Mouse (Mus musculus): ENCODE data around the gene Slc23a4. TPM values are rescaled to one million over a fixed set of nuclear protein-coding genes. Genes with fewer than 3 reads are reported as not detected.

Slc23a4 gene
- 0.48 and 0.78 TPM in 2 replicates for polyA plus RNA-seq (2014; fragmentation: Nextera tagmentation; extraction: Ambion mirVana)

DNA sequence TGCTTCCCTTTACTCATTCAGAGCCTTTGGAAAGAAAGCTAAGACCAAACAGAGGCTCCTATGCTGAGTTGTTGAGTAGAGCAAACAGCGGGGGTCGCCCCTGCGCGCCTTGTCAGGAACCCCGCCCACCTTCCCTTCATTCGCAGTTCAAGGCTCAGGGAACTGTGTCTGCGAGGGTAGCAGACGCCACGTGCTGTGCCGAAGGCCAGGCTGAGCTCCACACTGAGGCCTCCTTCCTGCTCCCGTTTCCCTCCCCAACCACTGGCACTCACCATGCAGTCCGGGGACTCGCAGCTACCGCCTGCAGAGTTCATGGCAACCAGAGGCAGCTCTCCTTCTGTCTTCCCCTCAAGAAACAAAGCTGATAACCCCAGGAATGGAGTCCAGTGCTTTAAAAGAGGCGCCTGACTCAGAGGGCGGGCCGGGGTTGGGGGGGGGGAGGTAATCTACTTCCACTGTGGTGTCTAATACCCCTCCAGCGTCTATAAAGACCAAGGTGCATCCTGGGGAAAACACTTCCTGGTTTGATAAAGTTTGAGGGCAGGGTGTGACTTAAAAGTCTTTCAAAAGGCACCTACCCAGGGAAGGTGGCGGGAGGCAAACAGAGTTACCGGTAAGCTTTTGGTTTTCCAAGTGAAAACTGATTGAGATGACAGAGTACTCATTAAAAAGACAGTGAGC, at the start of gene Slc23a4:
TSS of gene Slc23a4 (minus strand) at position 324 of the 681 bp plus-strand sequence.
- DNase-seq (ENCODE audit: low spot score) (no peak), ATAC-seq (ENCODE audit: low FRiP score) (0 out of 2 replicates have a peak, but pooled peaks have one; percentile 17)
- Histone ChIP-seq H3K4me2 (replicated peaks) (peak within 1 kb of the TSS; percentile 41), H3K9ac (no peak within 1 kb of the TSS), H3K4me3 (replicated peaks; ENCODE audit: low read length) (no peak within 1 kb of the TSS), H3K27me3 (ENCODE audit: control insufficient read depth, insufficient read depth, low read length) (no peaks in the 10 kb centered on the region), H3K36me3 (replicated peaks; ENCODE audit: control insufficient read depth, insufficient read depth) (no peaks in the 10 kb centered on the region), H3K4me1 (replicated peaks; ENCODE audit: control insufficient read depth, insufficient read depth, low read length) (peaks cover 8% of the 10 kb centered on the region), H3K27ac (no peak within 1 kb of the TSS), H3K9me3 (ENCODE audit: control insufficient read depth, low read length) (no peaks in the 10 kb centered on the region)
- WGBS: 5% methylated on average over 20 of the region's 20 CpGs

DNA sequence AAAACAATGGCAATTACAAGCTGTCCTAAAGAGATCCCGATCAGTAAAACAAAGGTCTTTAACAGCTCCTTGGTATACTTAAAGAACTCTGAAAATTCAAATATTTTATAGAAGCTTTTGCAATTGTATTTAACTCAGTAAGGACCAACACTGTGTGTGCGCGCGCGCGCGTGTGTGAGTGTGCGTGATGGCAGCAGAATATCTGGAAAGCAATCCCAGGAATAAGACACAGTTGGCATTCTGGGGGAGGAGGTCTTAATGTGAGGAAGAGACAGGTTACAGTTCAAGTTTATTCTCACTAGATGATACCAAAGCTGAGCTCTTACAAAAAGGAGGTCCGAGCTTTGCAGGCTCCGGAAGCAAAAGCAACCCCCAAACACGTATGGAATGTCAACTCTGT, 45.1 kb upstream of the Slc23a4 start:
- Histone ChIP-seq H3K9me3 (ENCODE audit: control insufficient read depth, low read length) (no peaks in the 10 kb centered on the region), H3K9ac (no peak overlapping the region), H3K27me3 (ENCODE audit: control insufficient read depth, insufficient read depth, low read length) (no peaks in the 10 kb centered on the region), H3K4me3 (replicated peaks; ENCODE audit: low read length) (no peak overlapping the region), H3K27ac (no peak overlapping the region), H3K36me3 (replicated peaks; ENCODE audit: control insufficient read depth, insufficient read depth) (0 out of 2 replicates have a peak, but pooled peaks cover 5% of the 10 kb centered on the region), H3K4me1 (replicated peaks; ENCODE audit: control insufficient read depth, insufficient read depth, low read length) (no peaks in the 10 kb centered on the region), H3K4me2 (replicated peaks) (no peak overlapping the region)
- DNase-seq (ENCODE audit: low spot score) (no peak), ATAC-seq (ENCODE audit: low FRiP score) (no peak)
- 95% methylated on average over 11 of the region's 11 CpGs for WGBS

DNA sequence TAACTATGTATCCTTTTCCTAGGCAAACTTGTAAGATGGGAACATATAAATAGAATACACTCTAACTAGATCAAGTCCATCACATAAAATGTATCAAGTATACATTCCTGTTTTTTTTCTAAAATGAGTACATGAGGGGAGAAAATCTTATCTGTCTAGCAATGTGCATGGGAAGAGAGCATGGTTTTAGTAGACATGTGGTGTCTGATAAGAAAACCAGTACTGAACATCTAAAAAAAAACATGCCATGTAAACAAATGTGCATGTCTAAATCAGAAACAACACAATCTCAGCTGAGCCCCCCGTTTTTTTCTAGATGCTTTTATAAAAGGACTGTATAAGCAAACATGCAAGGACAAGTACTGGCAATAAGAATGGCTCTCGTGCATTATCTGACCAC, 44.5 kb upstream of the Slc23a4 start:
- no peaks in the 10 kb centered on the region for H3K27me3 ChIP-seq (ENCODE audit: control insufficient read depth, insufficient read depth, low read length)
- no peak overlapping the region for H3K9ac ChIP-seq
- no peaks in the 10 kb centered on the region for H3K9me3 ChIP-seq (ENCODE audit: control insufficient read depth, low read length)
- 0 out of 2 replicates have a peak, but pooled peaks cover 5% of the 10 kb centered on the region for H3K36me3 ChIP-seq (replicated peaks; ENCODE audit: control insufficient read depth, insufficient read depth)
- no peak overlapping the region for H3K4me2 ChIP-seq (replicated peaks)
- ATAC-seq (ENCODE audit: low FRiP score) (no peak), DNase-seq (ENCODE audit: low spot score) (no peak)
- no peak overlapping the region for H3K27ac ChIP-seq
- WGBS: 92% methylated on average over 2 of the region's 2 CpGs
- no peak overlapping the region for H3K4me3 ChIP-seq (replicated peaks; ENCODE audit: low read length)
- H3K4me1 ChIP-seq (replicated peaks; ENCODE audit: control insufficient read depth, insufficient read depth, low read length): no peaks in the 10 kb centered on the region

DNA sequence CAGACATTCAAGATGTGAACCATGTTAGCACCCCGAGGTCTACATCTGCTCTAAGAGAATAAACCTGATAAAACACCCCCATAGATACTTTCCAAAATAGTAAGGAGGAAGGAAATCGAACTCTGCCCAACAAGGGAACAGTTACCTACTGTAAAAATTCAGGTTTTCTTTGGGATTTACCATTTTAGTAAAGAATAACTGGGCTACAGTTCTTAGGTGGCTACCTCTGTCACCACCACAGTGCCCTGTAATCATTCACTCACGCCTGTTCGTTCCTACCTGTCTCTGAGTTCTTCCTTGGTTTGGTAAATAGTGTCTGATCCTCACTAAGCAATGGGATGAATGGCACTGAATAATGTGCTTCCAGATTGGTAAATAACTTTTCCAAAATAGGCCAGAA, 42.6 kb upstream of the Slc23a4 start:
- ATAC-seq (ENCODE audit: low FRiP score): no peak
- WGBS: 93% methylated on average over 4 of the region's 4 CpGs
- no peak overlapping the region for H3K27ac ChIP-seq

DNA sequence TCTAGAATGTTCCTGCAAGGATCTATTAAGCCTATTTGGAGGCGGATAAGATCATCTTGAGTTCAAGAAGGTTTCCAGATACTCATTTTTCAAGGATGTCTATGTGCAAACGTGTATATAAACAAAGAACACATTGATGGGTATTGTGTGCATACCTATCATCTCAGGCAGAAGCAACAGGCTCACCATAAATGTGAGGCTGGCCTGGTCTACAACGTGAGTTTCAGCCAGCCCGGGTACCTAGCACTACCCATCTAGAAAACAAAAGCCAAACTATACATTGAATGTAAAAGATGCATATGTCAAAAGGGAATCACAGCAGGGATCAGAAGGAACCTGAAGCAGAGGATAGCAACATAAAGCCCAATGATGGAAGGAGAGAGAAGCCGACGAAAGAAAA, 42.0 kb upstream of the Slc23a4 start:
- 87% methylated on average over 6 of the region's 6 CpGs for WGBS
- H3K4me3 ChIP-seq (replicated peaks; ENCODE audit: low read length): no peak overlapping the region
- no peak overlapping the region for H3K27ac ChIP-seq
- no peaks in the 10 kb centered on the region for H3K9me3 ChIP-seq (ENCODE audit: control insufficient read depth, low read length)
- no peak for DNase-seq (ENCODE audit: low spot score)
- H3K4me2 ChIP-seq (replicated peaks): no peak overlapping the region
- no peaks in the 10 kb centered on the region for H3K27me3 ChIP-seq (ENCODE audit: control insufficient read depth, insufficient read depth, low read length)
- H3K9ac ChIP-seq: no peak overlapping the region
- no peaks in the 10 kb centered on the region for H3K4me1 ChIP-seq (replicated peaks; ENCODE audit: control insufficient read depth, insufficient read depth, low read length)
- H3K36me3 ChIP-seq (replicated peaks; ENCODE audit: control insufficient read depth, insufficient read depth): no peaks in the 10 kb centered on the region
- no peak for ATAC-seq (ENCODE audit: low FRiP score)

More for the DNA sequence above, 42.6 kb upstream of the Slc23a4 start:
- no peaks in the 10 kb centered on the region for H3K9me3 ChIP-seq (ENCODE audit: control insufficient read depth, low read length)
- H3K9ac ChIP-seq: no peak overlapping the region
- no peak overlapping the region for H3K4me3 ChIP-seq (replicated peaks; ENCODE audit: low read length)
- H3K4me2 ChIP-seq (replicated peaks): no peak overlapping the region
- DNase-seq (ENCODE audit: low spot score): no peak
- H3K36me3 ChIP-seq (replicated peaks; ENCODE audit: control insufficient read depth, insufficient read depth): no peaks in the 10 kb centered on the region
- no peaks in the 10 kb centered on the region for H3K4me1 ChIP-seq (replicated peaks; ENCODE audit: control insufficient read depth, insufficient read depth, low read length)
- H3K27me3 ChIP-seq (ENCODE audit: control insufficient read depth, insufficient read depth, low read length): no peaks in the 10 kb centered on the region

DNA sequence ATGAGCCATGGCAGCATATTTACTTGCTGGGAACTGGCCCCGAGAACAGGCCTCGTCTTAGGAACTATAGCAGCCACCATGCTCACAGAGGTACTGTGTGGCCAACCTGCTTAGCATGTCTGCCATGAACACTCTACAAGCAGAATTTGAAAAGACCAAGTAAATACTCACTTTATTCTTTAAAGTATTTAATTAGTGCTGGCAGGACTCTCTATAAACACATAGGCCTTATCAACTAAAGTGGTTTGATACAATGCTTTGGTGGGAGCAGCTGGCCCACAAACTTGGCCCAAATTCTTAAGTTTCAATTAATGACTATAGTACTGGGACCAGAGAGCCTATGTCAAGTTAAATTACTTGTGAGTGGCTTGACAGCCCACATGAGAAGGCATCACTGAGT, 39.8 kb upstream of the Slc23a4 start:
- no peak overlapping the region for H3K27ac ChIP-seq
- no peak overlapping the region for H3K4me3 ChIP-seq (replicated peaks; ENCODE audit: low read length)
- H3K9me3 ChIP-seq (ENCODE audit: control insufficient read depth, low read length): no peaks in the 10 kb centered on the region
- no peak overlapping the region for H3K4me2 ChIP-seq (replicated peaks)
- H3K27me3 ChIP-seq (ENCODE audit: control insufficient read depth, insufficient read depth, low read length): no peaks in the 10 kb centered on the region
- H3K4me1 ChIP-seq (replicated peaks; ENCODE audit: control insufficient read depth, insufficient read depth, low read length): no peaks in the 10 kb centered on the region
- no peak for DNase-seq (ENCODE audit: low spot score)
- 89% methylated on average over 2 of the region's 2 CpGs for WGBS
- H3K9ac ChIP-seq: no peak overlapping the region
- no peak for ATAC-seq (ENCODE audit: low FRiP score)
- H3K36me3 ChIP-seq (replicated peaks; ENCODE audit: control insufficient read depth, insufficient read depth): peaks cover 2% of the 10 kb centered on the region; the same call in 1 of the 2 replicates

DNA sequence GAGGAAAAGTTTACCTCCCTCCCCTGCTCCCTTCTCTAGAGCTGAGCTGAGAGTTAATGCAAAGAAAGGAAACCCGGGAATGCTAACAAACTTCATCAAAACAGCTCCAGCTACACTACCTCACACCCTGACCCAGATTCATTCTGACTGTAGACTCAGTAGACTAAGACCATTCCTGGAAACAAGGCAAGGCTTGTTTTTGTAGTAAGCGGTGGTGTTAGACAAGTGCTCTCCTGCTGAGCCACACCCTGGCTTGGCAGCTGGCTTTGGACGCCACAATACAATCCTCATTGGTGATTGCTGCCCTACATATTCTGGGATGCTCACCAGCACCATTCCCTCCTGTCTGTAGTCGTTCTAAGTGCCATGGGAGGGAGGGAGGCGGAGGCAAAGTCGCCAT, 39.1 kb upstream of the Slc23a4 start:
- Histone ChIP-seq H3K4me3 (replicated peaks; ENCODE audit: low read length) (no peak overlapping the region), H3K9ac (no peak overlapping the region), H3K4me2 (replicated peaks) (no peak overlapping the region), H3K9me3 (ENCODE audit: control insufficient read depth, low read length) (no peaks in the 10 kb centered on the region), H3K27ac (no peak overlapping the region), H3K4me1 (replicated peaks; ENCODE audit: control insufficient read depth, insufficient read depth, low read length) (no peaks in the 10 kb centered on the region), H3K27me3 (ENCODE audit: control insufficient read depth, insufficient read depth, low read length) (no peaks in the 10 kb centered on the region), H3K36me3 (replicated peaks; ENCODE audit: control insufficient read depth, insufficient read depth) (peaks cover 7% of the 10 kb centered on the region; the same call in 1 of the 2 replicates)
- ATAC-seq (ENCODE audit: low FRiP score) (no peak), DNase-seq (ENCODE audit: low spot score) (no peak)
- WGBS: 61% methylated on average over 6 of the region's 6 CpGs

DNA sequence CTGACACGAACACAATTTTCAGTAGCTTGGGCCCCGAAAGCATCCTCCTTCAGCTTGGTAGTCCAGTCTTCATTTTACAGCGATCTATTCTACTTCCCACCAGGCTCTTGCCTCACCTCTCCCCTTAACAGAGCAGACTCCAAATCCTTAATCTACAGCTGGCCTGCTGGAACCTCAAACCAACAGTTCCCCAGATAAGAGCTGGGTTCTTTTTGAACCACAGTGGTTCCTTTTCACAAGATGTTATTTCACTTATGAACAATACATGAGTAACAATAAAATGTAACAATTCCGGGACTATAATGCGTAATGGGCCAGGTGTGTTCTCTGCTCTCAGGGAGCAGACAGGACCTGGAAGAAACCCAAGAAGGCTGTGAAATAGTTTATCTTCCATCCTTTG, 28.4 kb upstream of the Slc23a4 start:
- DNase-seq (ENCODE audit: low spot score) (no peak), ATAC-seq (ENCODE audit: low FRiP score) (no peak)
- 95% methylated on average over 5 of the region's 5 CpGs for WGBS
- no peaks in the 10 kb centered on the region for H3K9me3 ChIP-seq (ENCODE audit: control insufficient read depth, low read length)
- no peaks in the 10 kb centered on the region for H3K4me1 ChIP-seq (replicated peaks; ENCODE audit: control insufficient read depth, insufficient read depth, low read length)
- no peak overlapping the region for H3K4me3 ChIP-seq (replicated peaks; ENCODE audit: low read length)
- peaks cover 7% of the 10 kb centered on the region; the same call in 1 of the 2 replicates for H3K36me3 ChIP-seq (replicated peaks; ENCODE audit: control insufficient read depth, insufficient read depth)
- no peaks in the 10 kb centered on the region for H3K27me3 ChIP-seq (ENCODE audit: control insufficient read depth, insufficient read depth, low read length)
- no peak overlapping the region for H3K4me2 ChIP-seq (replicated peaks)
- no peak overlapping the region for H3K27ac ChIP-seq
- H3K9ac ChIP-seq: no peak overlapping the region

DNA sequence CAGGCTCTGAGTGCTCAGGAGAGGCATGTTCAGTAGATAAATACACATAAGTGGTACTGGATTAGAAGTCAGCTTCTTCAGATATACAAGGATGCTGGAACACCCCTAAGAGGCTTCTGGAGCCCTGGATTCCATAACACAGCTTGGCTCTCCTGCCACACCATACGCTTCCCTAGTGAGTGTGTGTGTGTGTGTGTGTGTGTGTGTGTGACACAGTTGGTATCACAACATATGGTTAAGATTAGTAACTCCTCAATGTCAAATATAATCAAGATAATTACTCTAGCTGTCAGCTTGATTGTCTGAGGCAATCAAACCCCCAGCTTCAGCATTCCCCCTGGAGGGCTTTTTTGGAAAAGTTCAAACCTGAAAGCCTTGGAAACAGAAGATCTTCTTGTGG, 23.7 kb upstream of the Slc23a4 start:
- 87% methylated on average over 1 of the region's 1 CpGs for WGBS
- Histone ChIP-seq H3K27ac (no peak overlapping the region), H3K4me2 (replicated peaks) (no peak overlapping the region), H3K4me1 (replicated peaks; ENCODE audit: control insufficient read depth, insufficient read depth, low read length) (no peaks in the 10 kb centered on the region), H3K9me3 (ENCODE audit: control insufficient read depth, low read length) (no peaks in the 10 kb centered on the region), H3K4me3 (replicated peaks; ENCODE audit: low read length) (no peak overlapping the region), H3K27me3 (ENCODE audit: control insufficient read depth, insufficient read depth, low read length) (no peaks in the 10 kb centered on the region), H3K9ac (no peak overlapping the region), H3K36me3 (replicated peaks; ENCODE audit: control insufficient read depth, insufficient read depth) (peaks cover 5% of the 10 kb centered on the region; the same call in 1 of the 2 replicates)
- no peak for ATAC-seq (ENCODE audit: low FRiP score)
- no peak for DNase-seq (ENCODE audit: low spot score)

Measured in hindbrain, embryonic 14.5 days (tissue).